Mouse (Mus musculus) neural tube, embryonic 13.5 days (tissue): ENCODE measurements around the gene Sox1. TPM values are rescaled to one million over a fixed set of nuclear protein-coding genes. Genes with fewer than 3 reads are reported as not detected.

ENCODE experiments used
- ATAC-seq: fragments of 200-750 bp; cut with Nextera tagmentation; 2 replicates; pipeline ENCODE4 v1.8.0; 2017; ENCODE audit warnings: low read depth, mild to moderate bottlenecking, moderate TSS enrichment, moderate library complexity
- H3K27ac ChIP-seq: fragments of 300-500 bp; sonication (generic); replicated peaks from 2 replicates; pipeline ENCODE4 v1.5.1; 2015; ENCODE audit warnings: moderate library complexity, mild to moderate bottlenecking, inconsistent platforms
- H3K27me3 ChIP-seq: fragments of 300-500 bp; sonication (generic); 2 replicates; pipeline ENCODE4 v1.6.1; 2015; ENCODE audit warnings: mild to moderate bottlenecking, inconsistent platforms
- H3K36me3 ChIP-seq: fragments of 300-500 bp; sonication (generic); 2 replicates; pipeline ENCODE4 v1.6.1; 2015; ENCODE audit warnings: mild to moderate bottlenecking, inconsistent platforms
- H3K4me1 ChIP-seq: fragments of 300-500 bp; sonication (generic); replicated peaks from 2 replicates; pipeline ENCODE4 v1.6.1; 2015; ENCODE audit warnings: inconsistent platforms
- H3K4me2 ChIP-seq: fragments of 300-500 bp; sonication (generic); 2 replicates; pipeline ENCODE4 v1.6.1; 2015; ENCODE audit warnings: inconsistent platforms, mild to moderate bottlenecking, moderate library complexity
- H3K4me3 ChIP-seq: fragments of 300-500 bp; sonication (generic); 2 replicates; pipeline ENCODE4 v1.5.1; 2015; ENCODE audit warnings: mild to moderate bottlenecking, inconsistent platforms
- H3K9ac ChIP-seq: fragments of 300-500 bp; sonication (generic); 2 replicates; pipeline ENCODE4 v1.6.1; 2015; ENCODE audit warnings: moderate library complexity, mild to moderate bottlenecking, inconsistent platforms
- H3K9me3 ChIP-seq: fragments of 300-500 bp; sonication (generic); 2 replicates; pipeline ENCODE4 v1.6.1; 2016; ENCODE audit warnings: inconsistent platforms
- WGBS: fragments of 180-500 bp; shearing (Covaris S2); methylation state at CpG from one replicate; pipeline ENCODE4 v1.1.7; 2015; 5-methylcytosine and 5-hydroxymethylcytosine counted together
- polyA plus RNA-seq: library from polyadenylated mRNA; unstranded; fragments of >200 nt; fragmentation: Nextera tagmentation; extraction: Ambion mirVana; gene quantifications from 2 replicates; pipeline ENCODE4 v1.2.1, GENCODE M21; 2015

Sox1 gene
- polyA plus RNA-seq, 1 experiment from 2014 or later = 0.96 TPM

DNA sequence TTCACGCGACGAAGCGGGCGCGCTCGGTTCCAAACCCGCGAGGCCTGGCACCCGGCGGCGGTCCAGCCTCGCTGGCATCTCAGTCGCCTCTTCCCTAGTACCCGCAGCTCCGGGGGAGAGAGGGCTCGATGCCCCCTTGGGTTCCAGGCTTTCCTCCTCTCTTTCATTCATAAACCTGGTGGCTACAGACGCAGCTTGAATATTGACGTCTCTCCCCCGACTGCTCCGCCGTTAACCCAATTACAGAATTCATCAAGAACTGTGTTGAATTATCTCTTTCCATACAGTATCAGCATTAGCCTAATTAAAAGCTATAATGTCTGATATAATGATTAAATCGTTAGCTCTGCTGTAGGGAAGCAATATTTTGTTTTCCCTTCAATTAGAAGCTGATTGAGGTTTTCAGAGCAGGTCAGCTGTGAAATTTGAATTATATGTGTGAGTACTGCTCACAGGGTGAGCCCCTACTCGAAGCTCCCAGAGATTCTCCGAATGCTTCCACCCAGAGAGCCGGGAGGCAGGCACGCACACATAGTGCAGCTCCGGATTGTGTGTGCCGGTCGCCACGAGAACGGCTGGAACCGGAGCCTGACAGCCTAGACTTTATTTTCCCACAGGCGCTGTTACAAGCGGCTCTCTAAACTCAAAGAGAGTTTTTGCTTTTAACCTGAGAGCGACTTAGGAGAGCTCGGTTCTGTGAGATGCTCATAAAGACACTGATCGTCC is 4.3 kb upstream of the Sox1 start:
- Histone ChIP-seq H3K9me3 (no peaks in the 10 kb centered on the region), H3K4me2 (no peak overlapping the region), H3K27ac (no peak overlapping the region), H3K9ac (no peak overlapping the region), H3K4me3 (no peak overlapping the region), H3K4me1 (peaks cover 44% of the 10 kb centered on the region), H3K27me3 (peaks cover 97% of the 10 kb centered on the region), H3K36me3 (no peaks in the 10 kb centered on the region)
- ATAC-seq = no peak
- 1% methylated on average over 38 of the region's 38 CpGs for WGBS

GRCm38 (mm10) chr8:12391366-12392250 is 3.5 kb upstream of the Sox1 start:
- H3K4me3 ChIP-seq = no peak overlapping the region
- no peaks in the 10 kb centered on the region for H3K36me3 ChIP-seq
- H3K9me3 ChIP-seq = no peaks in the 10 kb centered on the region
- WGBS = 4% methylated on average over 36 of the region's 37 CpGs
- peak; percentile 37; the same call in 1 of the 2 replicates for ATAC-seq
- peaks cover 42% of the 10 kb centered on the region for H3K4me1 ChIP-seq
- H3K27me3 ChIP-seq = peaks cover 97% of the 10 kb centered on the region
- H3K9ac ChIP-seq = no peak overlapping the region
- no peak overlapping the region for H3K4me2 ChIP-seq
- no peak overlapping the region for H3K27ac ChIP-seq

- Histone ChIP-seq H3K4me2 (no peak overlapping the region), H3K9me3 (no peaks in the 10 kb centered on the region), H3K36me3 (no peaks in the 10 kb centered on the region), H3K27me3 (peaks cover 97% of the 10 kb centered on the region), H3K4me1 (peaks cover 47% of the 10 kb centered on the region), H3K27ac (no peak overlapping the region), H3K4me3 (no peak overlapping the region), H3K9ac (no peak overlapping the region)
- WGBS = 22% methylated on average over 1 of the region's 1 CpGs
- ATAC-seq = no peak
These were observed 2.3 kb upstream of the Sox1 start for GRCm38 (mm10) chr8:12392801-12393200.

DNA sequence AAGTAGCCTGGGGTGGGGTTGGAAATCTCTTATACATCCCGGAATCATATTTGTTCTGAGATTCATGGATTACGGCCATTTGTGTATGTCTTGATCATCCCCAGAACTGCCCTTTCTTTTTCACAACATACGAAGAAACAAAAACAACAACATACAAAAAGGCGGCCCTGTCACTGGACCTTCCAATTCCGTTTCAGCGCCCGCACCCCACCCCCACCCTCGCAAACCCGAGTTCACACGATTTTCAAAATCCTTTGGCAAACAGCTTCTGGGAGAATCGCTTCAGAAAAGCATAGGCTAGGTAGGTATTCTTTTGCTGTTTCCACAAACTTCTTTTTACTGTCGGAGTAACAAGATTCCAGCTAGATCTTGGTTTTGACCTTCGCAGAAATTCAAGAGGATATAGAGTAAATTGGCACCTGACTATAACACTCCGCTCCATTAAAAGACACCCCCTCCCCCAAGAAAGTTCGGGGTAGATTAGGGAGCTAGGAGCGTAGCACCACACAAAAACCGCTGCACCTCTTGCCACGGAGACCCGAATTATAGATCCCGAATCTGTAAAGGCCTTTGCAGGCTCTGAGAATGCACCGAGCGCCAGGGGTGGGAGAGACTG is 602 bp upstream of the Sox1 start:
- Histone ChIP-seq H3K9ac (no peak overlapping the region), H3K4me3 (peak overlapping the region; percentile 47), H3K4me1 (peaks cover 47% of the 10 kb centered on the region), H3K4me2 (peak overlapping the region; percentile 57), H3K9me3 (no peaks in the 10 kb centered on the region), H3K36me3 (no peaks in the 10 kb centered on the region), H3K27me3 (peaks cover 91% of the 10 kb centered on the region), H3K27ac (no peak overlapping the region; the same call in 1 of the 2 replicates)
- ATAC-seq = no peak
- WGBS = 2% methylated on average over 22 of the region's 22 CpGs

DNA sequence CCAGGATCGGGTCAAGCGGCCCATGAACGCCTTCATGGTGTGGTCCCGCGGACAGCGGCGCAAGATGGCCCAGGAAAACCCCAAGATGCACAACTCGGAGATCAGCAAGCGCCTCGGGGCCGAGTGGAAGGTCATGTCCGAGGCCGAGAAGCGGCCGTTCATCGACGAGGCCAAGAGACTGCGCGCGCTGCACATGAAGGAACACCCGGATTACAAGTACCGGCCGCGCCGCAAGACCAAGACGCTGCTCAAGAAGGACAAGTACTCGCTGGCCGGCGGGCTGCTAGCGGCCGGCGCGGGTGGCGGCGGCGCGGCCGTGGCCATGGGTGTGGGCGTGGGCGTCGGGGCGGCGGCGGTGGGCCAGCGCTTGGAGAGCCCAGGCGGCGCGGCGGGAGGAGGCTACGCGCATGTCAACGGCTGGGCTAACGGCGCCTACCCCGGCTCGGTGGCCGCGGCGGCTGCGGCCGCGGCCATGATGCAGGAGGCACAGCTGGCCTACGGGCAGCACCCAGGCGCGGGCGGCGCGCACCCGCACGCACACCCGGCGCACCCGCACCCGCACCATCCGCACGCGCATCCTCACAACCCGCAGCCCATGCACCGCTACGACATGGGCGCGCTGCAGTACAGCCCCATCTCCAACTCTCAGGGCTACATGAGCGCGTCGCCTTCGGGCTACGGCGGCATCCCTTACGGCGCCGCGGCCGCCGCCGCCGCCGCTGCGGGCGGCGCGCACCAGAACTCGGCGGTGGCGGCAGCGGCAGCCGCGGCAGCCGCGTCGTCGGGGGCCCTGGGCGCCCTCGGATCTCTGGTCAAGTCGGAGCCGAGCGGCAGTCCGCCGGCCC is 1.6 kb downstream of the Sox1 start:
- Histone ChIP-seq H3K4me3 (peak overlapping the region; percentile 47), H3K36me3 (no peaks in the 10 kb centered on the region), H3K4me2 (peak overlapping the region; percentile 57), H3K4me1 (peaks cover 52% of the 10 kb centered on the region), H3K9me3 (no peaks in the 10 kb centered on the region), H3K27me3 (peaks cover 92% of the 10 kb centered on the region), H3K9ac (peak overlapping the region; percentile 71), H3K27ac (peak overlapping the region; percentile 87)
- WGBS = under 1% methylated on average over 87 of the region's 118 CpGs
- ATAC-seq = no peak

DNA sequence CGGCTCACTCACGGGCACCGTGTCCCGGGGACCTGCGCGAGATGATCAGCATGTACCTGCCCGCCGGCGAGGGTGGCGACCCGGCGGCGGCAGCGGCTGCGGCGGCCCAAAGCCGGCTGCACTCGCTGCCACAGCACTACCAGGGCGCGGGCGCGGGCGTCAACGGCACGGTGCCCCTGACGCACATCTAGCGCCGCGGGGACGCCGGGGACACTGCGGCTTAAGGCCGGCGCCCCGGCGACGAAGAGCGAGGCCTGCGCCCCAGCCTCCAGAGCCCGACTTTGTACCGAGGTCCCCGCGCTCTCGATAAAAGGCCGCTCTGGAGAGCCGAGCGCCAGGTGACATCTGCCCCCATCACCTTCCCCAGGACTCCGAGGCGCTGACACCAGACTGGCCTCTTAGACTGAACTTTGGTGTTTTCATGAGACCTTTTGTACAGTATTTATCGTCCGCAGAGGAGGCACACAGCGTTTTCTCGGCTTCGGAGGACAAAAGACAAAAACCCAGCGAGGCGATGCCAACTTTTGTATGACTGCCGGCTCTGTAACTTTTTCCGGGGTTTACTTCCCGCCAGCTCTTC is 2.3 kb downstream of the Sox1 start:
- under 1% methylated on average over 58 of the region's 59 CpGs for WGBS
- Histone ChIP-seq H3K27me3 (peaks cover 92% of the 10 kb centered on the region), H3K4me1 (peaks cover 57% of the 10 kb centered on the region)

GRCm38 (mm10) chr8:12398011-12398945 is 3.2 kb downstream of the Sox1 start:
- H3K9ac ChIP-seq = peak overlapping the region; percentile 71
- peaks cover 92% of the 10 kb centered on the region for H3K27me3 ChIP-seq
- no peaks in the 10 kb centered on the region for H3K36me3 ChIP-seq
- peak overlapping the region; percentile 57 for H3K4me2 ChIP-seq
- WGBS = 1% methylated on average over 21 of the region's 21 CpGs
- peak overlapping the region; percentile 47 for H3K4me3 ChIP-seq
- no peak for ATAC-seq
- peaks cover 57% of the 10 kb centered on the region for H3K4me1 ChIP-seq
- no peak overlapping the region for H3K27ac ChIP-seq
- no peaks in the 10 kb centered on the region for H3K9me3 ChIP-seq

More for the DNA sequence above, 2.3 kb downstream of the Sox1 start:
- Histone ChIP-seq H3K9ac (peak overlapping the region; percentile 71), H3K4me3 (peak overlapping the region; percentile 47), H3K4me2 (peak overlapping the region; percentile 57), H3K27ac (peak overlapping the region; percentile 87), H3K36me3 (no peaks in the 10 kb centered on the region), H3K9me3 (no peaks in the 10 kb centered on the region)
- ATAC-seq = no peak

DNA sequence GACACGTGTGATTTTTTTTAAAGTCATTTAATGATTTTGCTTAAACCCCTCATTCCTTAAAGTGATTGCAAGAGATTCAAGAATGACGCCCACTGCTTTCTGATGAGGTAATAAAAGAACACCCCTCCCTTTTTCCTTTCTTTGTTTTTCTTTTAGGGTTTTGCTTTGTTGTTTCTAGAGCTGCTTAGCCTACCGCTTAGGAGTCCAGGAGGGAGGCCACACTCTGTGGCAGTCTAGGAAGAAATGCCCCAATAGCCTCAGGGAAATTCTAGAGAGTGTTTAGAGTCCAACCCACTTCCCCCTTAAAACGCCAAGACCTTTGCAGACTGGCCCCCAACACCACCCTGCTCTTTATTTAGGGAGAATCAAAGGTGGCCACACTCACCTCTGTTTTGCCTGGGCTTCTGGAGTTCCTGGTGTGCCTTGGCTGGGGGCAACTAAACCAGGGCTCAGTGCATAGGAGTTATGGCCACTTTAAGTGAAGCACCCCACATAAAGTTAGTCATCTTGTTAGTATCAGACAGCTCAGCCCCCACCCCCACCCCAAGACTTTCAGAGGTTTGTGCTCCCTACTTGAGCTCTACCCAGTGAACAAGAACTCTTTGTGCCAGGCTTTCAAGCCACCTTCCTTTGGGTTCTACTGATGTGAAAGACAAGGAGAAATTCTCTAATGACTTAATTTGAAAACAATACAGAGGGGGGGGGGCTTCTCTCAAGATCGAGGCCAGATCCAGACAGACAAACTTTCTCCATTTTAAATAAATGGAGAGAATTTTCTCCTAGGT is 4.5 kb downstream of the Sox1 start:
- H3K4me2 ChIP-seq = peak overlapping the region; percentile 57
- H3K9me3 ChIP-seq = no peaks in the 10 kb centered on the region
- peaks cover 94% of the 10 kb centered on the region for H3K27me3 ChIP-seq
- peaks cover 52% of the 10 kb centered on the region for H3K4me1 ChIP-seq
- 6% methylated on average over 5 of the region's 5 CpGs for WGBS
- peak overlapping the region; percentile 27 for H3K4me3 ChIP-seq
- H3K9ac ChIP-seq = peak overlapping the region; percentile 35; the same call in 1 of the 2 replicates
- H3K27ac ChIP-seq = no peak overlapping the region
- ATAC-seq = no peak
- no peaks in the 10 kb centered on the region for H3K36me3 ChIP-seq

DNA sequence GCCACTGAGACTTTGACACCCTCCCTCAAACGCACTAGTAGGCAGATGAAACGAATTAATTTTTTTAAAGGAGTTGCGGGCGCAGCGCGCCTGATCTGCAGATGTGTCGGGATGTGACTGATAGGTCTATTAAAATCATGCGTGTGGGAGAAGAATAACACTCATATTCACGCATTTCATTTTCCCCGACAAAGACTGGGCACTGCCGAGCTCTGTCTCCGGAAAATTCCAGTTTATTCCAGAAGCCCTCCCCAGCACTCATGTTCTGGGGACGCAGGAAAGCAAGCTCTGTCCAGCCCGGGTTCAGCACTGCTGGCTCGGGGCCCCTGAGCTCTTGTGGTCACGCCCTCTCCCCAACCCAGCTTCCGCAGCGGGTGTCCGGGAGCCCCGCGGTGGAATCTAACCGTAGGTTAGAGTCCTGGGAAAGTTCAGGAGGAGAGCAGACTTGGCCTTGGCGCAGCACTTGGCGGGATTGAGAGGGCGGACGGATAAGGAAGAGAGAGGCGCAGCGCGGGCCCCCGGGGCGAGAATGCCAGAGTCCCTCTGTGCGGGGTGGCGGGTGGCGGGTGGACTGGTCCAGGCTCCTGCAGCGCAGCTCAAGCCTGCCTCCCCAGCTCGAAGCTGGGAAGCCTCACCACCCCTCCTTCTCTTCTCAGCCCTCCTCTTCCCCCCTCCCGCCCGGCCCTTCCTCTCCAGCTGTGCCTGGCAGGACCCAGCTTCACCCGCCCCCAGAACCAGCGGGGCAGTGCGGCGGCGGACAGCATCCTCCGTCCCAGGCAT is 5.7 kb downstream of the Sox1 start:
- WGBS = under 1% methylated on average over 44 of the region's 44 CpGs
- no peaks in the 10 kb centered on the region for H3K36me3 ChIP-seq
- H3K4me2 ChIP-seq = peak overlapping the region; percentile 57
- peak; percentile 71 for ATAC-seq
- H3K4me1 ChIP-seq = peaks cover 40% of the 10 kb centered on the region
- H3K9me3 ChIP-seq = no peaks in the 10 kb centered on the region
- H3K27me3 ChIP-seq = peaks cover 92% of the 10 kb centered on the region
- peak overlapping the region; percentile 55 for H3K9ac ChIP-seq
- H3K27ac ChIP-seq = peak overlapping the region; percentile 62
- H3K4me3 ChIP-seq = peak overlapping the region; percentile 27
